ENCODE assay signal across 8 mouse cellular contexts in genomic region chr1:84218605-84219004, GRCm38 (mm10).
DNase-seq lines count a peak whose midpoint lies in the region; ATAC-seq lines count a peak whose summit lies in the region.

No protein-coding gene starts in this region.

- no peaks in the 10 kb centered on the region for H3K9me3 ChIP-seq in kidney, embryonic 14.5 days (ENCODE audit: control insufficient read depth, low read length)
- H3K9me3 ChIP-seq in embryonic facial prominence, embryonic 13.5 days = no peaks in the 10 kb centered on the region
- no peaks in the 10 kb centered on the region for H3K9me3 ChIP-seq in midbrain, embryonic 13.5 days
- no peaks in the 10 kb centered on the region for H3K9me3 ChIP-seq in neural tube, embryonic 15.5 days (replicated peaks)

- H3K36me3 ChIP-seq in kidney, embryonic 14.5 days (ENCODE audit: control insufficient read depth, insufficient read depth, low read length) = no peaks in the 10 kb centered on the region
- no peaks in the 10 kb centered on the region for H3K36me3 ChIP-seq in embryonic facial prominence, embryonic 13.5 days
- no peaks in the 10 kb centered on the region for H3K36me3 ChIP-seq in macrophage (ENCODE audit: inconsistent target)
- H3K36me3 ChIP-seq in midbrain, embryonic 13.5 days = no peaks in the 10 kb centered on the region
- no peaks in the 10 kb centered on the region for H3K36me3 ChIP-seq in neural tube, embryonic 15.5 days

- intact Hi-C loops in heart, postnatal 36 days (cut with DNase I) = no loop called here

- ATAC-seq in kidney, embryonic 14.5 days (ENCODE audit: low FRiP score, low TSS enrichment) = no peak
- no peak for ATAC-seq in embryonic facial prominence, embryonic 13.5 days (ENCODE audit: insufficient number of reproducible peaks, insufficient read depth, low FRiP score, low TSS enrichment, low read depth)
- no peak for ATAC-seq in midbrain, embryonic 13.5 days
- ATAC-seq in erythroblast, adult 5-6 weeks (replicated peaks; ENCODE audit: low FRiP score, poor library complexity, severe bottlenecking) = no peak
- no peak for ATAC-seq in neural tube, embryonic 15.5 days (ENCODE audit: low FRiP score)

- DNase-seq in kidney, adult 9 months = peak; percentile 16
- peak; percentile 37 to 39 for DNase-seq in heart, postnatal 36 days

- H3K4me3 ChIP-seq in kidney, embryonic 14.5 days (ENCODE audit: low read length) = no peak overlapping the region
- H3K4me3 ChIP-seq in embryonic facial prominence, embryonic 13.5 days = no peak overlapping the region
- no peak overlapping the region for H3K4me3 ChIP-seq in macrophage (ENCODE audit: inconsistent target)
- H3K4me3 ChIP-seq in midbrain, embryonic 13.5 days (replicated peaks) = no peak overlapping the region
- no peak overlapping the region for H3K4me3 ChIP-seq in neural tube, embryonic 15.5 days (replicated peaks)

- H3K27ac ChIP-seq in kidney, embryonic 14.5 days (ENCODE audit: low read depth, low read length) = no peak overlapping the region
- H3K27ac ChIP-seq in embryonic facial prominence, embryonic 13.5 days = no peak overlapping the region
- peak overlapping the region; percentile 44 for H3K27ac ChIP-seq in macrophage
- H3K27ac ChIP-seq in midbrain, embryonic 13.5 days = no peak overlapping the region
- H3K27ac ChIP-seq in neural tube, embryonic 15.5 days (replicated peaks) = no peak overlapping the region

- 66% methylated on average over 7 of the region's 7 CpGs for WGBS in kidney, embryonic 14.5 days
- 31% methylated on average over 7 of the region's 7 CpGs for WGBS in embryonic facial prominence, embryonic 13.5 days
- WGBS in macrophage (ENCODE audit: missing documents) = 35% methylated on average over 7 of the region's 7 CpGs
- 79% methylated on average over 7 of the region's 7 CpGs for WGBS in midbrain, embryonic 13.5 days
- WGBS in neural tube, embryonic 15.5 days = 73% methylated on average over 7 of the region's 7 CpGs

- no peaks in the 10 kb centered on the region for H3K27me3 ChIP-seq in kidney, embryonic 14.5 days (ENCODE audit: control insufficient read depth, insufficient read depth, low read length)
- no peaks in the 10 kb centered on the region for H3K27me3 ChIP-seq in embryonic facial prominence, embryonic 13.5 days
- no peaks in the 10 kb centered on the region for H3K27me3 ChIP-seq in midbrain, embryonic 13.5 days
- no peaks in the 10 kb centered on the region for H3K27me3 ChIP-seq in neural tube, embryonic 15.5 days (replicated peaks)

- H3K79me2 ChIP-seq in macrophage (ENCODE audit: inconsistent target) = peaks cover 95% of the 10 kb centered on the region

- no peak overlapping the region for H3K9ac ChIP-seq in kidney, embryonic 14.5 days (ENCODE audit: low read depth, low read length)
- H3K9ac ChIP-seq in embryonic facial prominence, embryonic 13.5 days = no peak overlapping the region
- no peak overlapping the region for H3K9ac ChIP-seq in midbrain, embryonic 13.5 days (replicated peaks)
- H3K9ac ChIP-seq in neural tube, embryonic 15.5 days (replicated peaks) = no peak overlapping the region

- H3K4me1 ChIP-seq in kidney, embryonic 14.5 days (ENCODE audit: control insufficient read depth, insufficient read depth, low read length) = no peaks in the 10 kb centered on the region
- peaks cover 14% of the 10 kb centered on the region for H3K4me1 ChIP-seq in embryonic facial prominence, embryonic 13.5 days
- 0 out of 2 replicates have a peak, but pooled peaks cover 6% of the 10 kb centered on the region for H3K4me1 ChIP-seq in midbrain, embryonic 13.5 days (replicated peaks)
- H3K4me1 ChIP-seq in neural tube, embryonic 15.5 days = peaks cover 6% of the 10 kb centered on the region

- no peak overlapping the region for H3K4me2 ChIP-seq in kidney, embryonic 14.5 days (replicated peaks; ENCODE audit: low read depth, low read length)
- H3K4me2 ChIP-seq in embryonic facial prominence, embryonic 13.5 days = peak overlapping the region; percentile 32
- no peak overlapping the region for H3K4me2 ChIP-seq in midbrain, embryonic 13.5 days (replicated peaks)
- no peak overlapping the region for H3K4me2 ChIP-seq in neural tube, embryonic 15.5 days
